Mouse (Mus musculus): Measurements from ENCODE around the gene Olfr325.
"Not testable (repeated sequence)": the region's sequence is repeated elsewhere in the genome, so short reads cannot be mapped to it uniquely, and the experiment has no call there.

The Olfr325 gene

DNA sequence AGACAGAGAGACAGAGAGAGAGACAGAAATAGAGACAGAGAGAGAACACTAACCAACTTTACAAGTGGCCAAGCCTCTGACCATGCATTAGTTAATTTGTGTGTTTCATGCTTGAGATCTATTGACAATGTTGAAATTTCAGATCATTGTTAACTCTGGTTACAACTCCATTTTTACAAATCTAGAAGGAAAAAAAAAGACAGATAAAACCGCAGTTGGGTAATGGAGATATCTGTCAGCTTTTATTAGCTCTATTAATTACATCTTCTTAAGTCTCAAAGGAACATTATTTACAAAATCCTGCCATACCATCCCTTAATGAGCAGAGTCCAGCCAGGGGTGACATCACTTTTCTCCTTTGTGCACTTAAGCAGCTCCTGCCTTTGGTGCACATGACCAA is at the start of gene Olfr325:
Gene Olfr325, plus strand, starts transcription at position 301 of the 400 bp plus-strand sequence.
- no peak for DNase-seq

DNA sequence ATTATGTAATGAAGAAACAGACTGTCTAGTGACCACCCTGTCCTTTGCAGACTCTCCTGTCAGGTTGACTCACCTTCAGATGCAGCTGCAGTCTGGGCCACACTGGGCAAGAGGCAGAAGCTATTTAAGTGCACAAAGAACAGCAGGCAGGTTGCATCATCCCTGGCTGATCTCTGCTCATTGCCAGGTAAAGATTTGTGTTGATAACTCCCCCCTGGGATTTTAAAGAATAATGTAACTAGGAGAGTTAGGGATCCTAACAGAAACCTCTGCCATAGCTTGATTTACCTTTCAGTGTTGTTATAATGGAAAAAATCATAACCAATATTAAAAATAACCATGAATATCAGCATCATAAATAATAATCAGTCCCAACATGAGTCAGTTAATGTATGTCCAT is 42.8 kb upstream of the Olfr325 start, which contains the start of gene Olfr330:
Gene Olfr330, minus strand, starts transcription at position 101 of the 400 bp plus-strand sequence.
- DNase-seq, result not testable (repeated sequence)

DNA sequence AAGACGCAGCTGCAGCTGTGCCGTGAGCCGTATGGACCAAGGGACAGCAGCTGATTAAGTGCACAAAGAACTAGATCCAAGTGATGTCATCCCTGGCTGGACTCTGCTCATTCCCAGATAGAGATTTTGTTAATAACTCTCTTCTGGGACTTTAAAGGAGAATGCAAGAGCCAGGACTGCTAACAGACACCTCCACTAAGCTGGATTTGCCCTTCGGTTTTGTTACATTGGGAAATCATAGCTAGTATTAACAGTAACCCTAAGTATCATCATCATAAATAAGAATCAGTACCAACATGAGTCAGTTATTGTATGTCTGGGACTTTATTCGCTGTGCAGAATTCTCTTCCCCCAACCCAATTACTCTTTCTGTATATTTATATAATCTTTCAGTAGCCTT is 31.2 kb upstream of the Olfr325 start, which contains the start of gene Olfr329-ps:
Gene Olfr329-ps, minus strand, starts transcription at position 101 of the 400 bp plus-strand sequence.
- DNase-seq, result no peak

DNA sequence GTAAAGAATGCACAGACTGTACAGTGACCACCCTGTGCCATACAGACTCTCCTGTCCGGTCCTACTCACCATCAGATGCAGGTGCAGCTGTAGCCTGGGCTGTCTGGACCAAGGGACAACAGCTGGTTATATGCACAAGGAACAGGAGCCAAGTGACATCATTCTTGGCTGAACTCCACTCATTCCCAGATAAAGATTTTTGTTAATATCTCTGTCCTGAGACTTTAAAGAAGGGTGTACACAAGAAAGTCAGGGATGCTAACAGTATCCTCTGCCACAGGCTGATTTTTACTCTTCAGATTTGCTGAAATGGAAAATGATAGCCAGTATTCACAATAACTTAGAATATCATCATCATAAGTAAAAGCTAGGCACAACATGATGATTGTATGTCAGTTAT is 22.0 kb upstream of the Olfr325 start, which contains the start of gene Olfr328:
Gene Olfr328, minus strand, starts transcription at position 101 of the 400 bp plus-strand sequence.
- DNase-seq, result no peak

DNA sequence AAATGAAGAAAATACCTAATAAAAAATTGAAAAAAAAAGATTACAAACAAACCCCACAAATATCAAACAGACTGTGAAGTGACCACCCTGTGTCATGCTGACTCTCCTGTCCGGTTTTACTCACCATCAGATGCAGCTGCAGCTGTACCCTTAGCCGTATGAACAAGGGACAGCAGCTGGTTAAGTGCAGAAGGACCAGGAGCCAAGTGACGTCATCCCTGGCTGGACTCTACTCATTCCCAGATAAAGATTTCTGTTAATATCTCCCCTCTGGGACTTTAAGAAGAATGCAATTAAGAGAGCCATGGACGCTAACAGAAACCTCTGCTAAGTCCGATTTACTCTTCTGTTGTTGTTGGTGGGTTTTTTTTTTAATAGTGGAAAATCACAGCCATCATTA is 7.1 kb upstream of the Olfr325 start, which contains the start of gene Olfr224:
Gene Olfr224, minus strand, starts transcription at position 149 of the 400 bp plus-strand sequence.
- DNase-seq, result no peak

DNA sequence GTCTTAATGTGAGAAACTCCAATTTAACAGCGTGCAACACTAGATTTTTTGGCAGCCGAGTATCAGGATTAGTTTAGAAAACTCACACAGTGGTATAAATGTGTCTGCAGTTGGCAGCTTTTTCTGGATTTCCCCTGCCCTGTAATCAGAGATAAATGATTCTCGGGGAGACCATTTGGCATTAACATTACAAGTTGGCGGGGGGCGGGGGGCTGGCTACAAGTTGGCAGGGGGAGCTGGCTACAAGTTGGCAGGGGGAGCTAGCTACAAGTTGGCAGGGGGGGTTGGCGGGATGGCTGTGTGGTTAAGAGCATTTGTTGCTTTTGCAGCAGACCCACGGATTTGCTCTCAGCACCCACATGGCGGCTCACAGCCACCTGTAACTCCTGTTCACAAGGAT is 1.1 kb downstream of the Olfr325 start:
- no peak for DNase-seq

DNA sequence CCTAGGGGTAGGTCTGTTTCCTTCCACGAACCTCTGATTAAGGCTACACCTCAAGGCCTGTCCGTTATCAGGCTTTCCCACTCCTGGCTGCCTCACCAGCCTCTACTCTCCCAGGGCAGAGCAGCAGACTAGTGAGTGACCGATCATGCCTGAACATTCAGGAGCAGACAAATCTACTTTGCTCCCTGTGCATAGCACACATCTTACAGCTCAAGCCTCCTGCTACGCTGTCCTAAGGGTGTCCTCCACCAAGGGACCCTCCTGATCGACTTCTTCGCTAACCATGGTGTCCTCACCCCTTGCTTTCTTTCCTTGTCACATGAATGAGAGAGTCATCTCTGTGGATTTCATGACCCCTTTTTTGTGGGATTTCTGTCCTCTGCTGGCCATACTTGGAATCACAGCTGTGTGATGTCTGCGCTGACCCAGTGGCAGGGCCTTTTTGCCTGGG is 10.4 kb downstream of the Olfr325 start:
- peak; percentile 23 to 41 for DNase-seq

DNA sequence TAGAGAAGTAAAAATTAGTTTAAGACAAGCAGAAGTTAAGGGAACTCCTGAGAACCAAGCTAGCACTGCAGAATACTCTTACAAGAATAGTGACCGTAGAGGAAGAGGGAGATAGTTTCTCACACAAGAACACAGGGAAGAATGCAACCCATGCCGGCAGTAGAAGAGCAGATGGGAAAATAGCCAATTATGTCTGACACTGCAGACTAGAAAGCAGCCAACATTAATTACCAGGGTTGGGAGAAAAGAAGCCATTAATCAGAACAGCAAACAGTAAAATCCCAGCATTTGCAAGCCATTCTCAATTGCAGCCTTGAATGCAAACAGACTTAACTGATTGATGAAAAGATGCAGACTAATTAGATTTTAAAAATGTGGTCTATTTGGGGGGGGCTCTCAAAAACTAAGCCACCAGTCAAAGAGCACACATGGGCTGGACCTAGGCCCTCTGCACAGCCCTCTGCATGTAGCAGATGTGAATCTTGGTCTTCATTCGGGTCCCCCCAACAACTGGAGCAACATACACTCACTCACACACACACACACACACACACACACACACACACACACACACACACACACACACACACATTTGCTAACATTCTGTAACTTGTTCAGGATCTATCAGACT is 11.2 kb downstream of the Olfr325 start:
- DNase-seq, result no peak

DNA sequence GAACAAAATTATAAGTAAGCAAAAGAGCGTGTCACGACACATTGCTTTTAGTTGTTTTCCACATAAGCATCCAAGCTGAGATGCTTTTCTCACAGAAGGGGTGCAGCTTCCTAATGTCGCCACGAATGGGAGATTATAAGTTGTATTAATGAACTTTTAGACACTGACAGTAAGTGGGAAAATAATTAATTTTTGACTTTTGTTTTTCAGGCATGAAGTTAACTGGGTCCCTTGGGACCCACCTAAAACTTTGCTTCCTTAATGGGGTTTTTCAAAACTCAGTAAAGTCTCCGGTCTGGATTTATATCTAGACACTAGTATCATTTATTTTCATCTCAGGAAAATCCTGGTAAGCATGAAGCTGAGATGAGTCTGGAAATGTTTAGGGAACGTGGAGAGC is 17.3 kb downstream of the Olfr325 start, which contains the start of gene Olfr324:
Gene Olfr324, plus strand, starts transcription at position 301 of the 400 bp plus-strand sequence.
- DNase-seq, result no peak

DNA sequence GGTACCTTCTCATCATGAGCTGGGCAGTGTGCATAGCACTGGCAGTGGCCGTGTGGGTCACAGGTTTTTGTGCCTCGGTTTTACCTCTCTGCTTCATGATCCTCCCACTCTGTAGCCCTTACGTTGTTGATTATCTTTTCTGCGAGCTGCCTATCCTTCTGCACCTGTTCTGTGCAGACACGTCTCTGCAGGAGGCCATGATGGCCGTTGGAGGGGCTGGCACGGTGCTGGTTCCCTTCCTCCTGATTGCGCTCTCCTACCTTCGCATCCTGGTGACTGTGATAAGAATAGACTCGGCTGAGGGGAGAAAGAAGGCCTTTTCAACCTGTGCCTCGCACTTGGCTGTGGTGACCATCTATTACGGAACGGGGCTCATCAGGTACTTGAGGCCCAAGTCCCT is 20.3 kb downstream of the Olfr325 start:
- no peak for DNase-seq

DNA sequence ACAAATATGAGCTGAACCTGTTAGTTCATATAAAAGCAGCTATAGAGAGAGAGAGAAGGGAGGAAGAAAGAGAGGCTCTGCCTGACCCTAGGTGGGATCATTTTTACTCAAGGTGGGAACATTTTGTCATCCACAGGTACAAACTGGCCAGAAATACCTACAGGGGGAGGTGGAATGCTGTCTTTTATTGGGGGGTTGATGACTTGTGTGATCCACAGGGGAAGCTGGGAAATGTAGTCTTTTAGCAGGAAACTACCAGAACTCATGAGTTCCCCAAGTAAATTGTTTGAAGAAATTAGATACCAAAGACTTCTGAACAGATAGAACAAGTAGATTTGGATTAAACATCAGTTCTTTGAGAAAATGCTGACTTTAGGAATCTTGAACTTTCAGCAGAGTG is 24.5 kb downstream of the Olfr325 start:
- no peak for DNase-seq

DNA sequence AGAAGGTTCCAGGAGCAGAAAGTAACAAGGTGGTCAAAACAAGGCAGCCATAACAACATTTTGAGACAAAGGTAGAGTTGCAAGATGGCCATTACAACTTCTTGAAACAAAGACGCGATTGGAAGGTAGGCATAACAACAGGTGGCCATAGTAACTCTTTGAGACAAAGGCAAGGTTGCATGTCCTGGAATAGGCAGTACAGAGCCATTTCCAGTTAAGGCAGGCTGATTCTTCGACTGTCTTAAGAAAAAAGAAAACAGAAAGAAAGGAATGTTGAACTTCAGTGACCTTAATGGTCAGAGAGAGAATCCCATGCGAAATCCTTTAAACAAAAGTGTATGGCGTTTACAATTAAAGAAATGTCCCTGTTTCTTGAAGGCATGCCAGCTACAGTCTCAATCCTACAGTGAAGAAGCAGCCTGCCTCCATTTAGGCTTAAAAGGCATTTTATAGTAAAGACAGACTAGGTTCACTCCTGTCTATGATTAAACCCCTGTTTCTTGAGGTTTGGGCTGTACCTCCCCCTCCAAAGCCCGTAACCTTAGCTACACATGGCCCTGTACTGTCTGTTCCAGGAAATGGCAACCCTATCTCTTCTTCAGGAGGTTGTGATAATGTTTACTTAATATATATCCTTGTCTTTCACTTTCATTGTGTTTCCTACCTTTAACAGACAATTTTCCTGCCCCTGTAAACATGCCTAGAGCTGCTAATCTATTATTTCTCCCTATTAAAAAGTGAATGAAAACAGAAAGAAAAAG is 25.4 kb downstream of the Olfr325 start:
- no peak for DNase-seq

DNA sequence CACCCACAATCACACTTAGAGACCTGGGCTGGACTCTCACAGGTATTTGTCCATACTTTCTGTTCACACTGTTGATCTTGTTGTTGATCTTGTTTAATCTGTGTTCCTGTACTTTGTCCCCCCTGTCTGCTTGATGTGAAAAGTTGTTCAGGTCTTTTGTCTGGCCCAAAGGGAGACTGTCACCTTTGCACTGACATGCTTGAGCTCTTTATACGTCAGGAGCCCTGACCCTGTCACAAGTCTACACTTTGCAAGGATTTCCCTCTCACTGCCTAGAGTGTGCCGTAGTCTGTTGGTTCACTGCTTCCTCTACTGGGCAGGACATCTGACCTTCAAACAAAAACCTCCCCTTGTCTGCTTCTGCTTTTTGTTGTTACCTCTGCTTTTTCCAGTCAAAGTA is 27.2 kb downstream of the Olfr325 start:
- DNase-seq, result no peak

DNA sequence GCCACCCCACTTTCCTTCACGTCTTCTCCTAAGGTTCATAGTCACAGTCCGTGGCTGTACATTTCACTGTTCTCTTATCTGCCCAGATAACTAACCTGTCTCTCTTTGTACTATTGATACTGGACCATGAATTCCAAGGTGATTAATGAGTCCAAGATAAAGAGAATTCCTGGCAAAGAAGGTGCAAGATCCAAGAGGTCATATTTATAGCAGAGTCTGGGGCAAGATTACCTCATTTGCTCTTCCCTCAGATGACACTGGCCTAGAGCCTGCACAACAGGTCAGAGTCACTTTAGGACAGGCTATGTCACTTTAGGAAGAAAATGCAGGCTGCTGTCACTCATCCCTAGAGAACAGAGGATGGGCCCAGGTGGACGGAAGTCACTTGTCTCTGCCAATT is 27.7 kb downstream of the Olfr325 start:
- DNase-seq, result no peak

DNA sequence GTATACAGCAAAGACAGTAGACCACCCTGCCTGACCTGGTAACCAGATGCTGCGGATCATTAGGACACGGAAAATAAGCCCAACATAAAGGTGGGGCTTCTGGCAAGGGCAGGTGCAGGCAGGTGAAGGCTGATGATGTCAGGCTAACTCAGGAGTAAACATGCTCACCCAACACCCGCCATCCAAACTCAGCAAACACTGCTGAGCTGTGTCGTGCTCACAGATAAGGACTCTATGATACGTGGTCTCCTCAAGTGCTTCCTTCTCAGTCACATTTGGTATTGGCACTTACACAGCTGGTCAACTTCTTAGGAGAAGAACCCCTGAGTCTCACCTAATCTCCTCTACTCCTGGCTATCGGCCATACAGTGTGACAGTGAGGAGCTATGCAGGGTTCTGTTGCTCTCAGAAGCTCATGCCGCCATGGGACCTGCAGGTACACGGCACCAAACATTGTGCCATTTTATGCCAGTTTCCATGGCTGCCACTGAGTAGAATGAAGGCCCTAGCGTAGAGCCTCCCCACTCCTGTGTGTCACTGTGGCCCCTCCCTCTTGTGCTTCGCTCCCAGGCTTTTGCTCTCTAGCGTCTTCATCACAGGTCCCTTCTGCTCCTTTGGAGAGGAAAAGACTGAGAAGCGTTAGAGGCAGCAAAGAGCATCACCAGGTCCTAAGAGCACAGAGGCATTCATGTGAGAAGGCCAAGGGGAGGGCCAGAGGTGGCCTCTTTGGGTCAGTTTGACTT is 28.8 kb downstream of the Olfr325 start:
- DNase-seq, result no peak

DNA sequence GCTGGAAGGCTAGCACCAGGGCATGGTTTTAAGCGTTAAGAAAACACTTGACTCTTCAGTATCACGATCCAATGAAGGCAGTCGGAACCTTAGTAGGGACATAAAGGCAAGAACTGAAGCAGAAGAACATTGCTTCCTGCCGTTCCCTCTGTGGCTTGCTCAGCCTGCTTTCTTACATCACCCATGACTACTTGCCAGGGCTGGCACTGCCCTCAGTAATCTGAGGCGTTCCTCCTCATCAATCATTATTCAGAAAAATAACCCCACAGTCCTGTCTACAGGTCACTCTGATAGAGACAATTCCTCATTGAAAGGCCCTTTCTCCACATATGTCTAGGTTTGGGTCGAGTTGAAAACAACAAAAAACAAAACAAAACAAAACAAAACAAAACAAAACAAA is 29.5 kb downstream of the Olfr325 start:
- DNase-seq, result no peak

DNA sequence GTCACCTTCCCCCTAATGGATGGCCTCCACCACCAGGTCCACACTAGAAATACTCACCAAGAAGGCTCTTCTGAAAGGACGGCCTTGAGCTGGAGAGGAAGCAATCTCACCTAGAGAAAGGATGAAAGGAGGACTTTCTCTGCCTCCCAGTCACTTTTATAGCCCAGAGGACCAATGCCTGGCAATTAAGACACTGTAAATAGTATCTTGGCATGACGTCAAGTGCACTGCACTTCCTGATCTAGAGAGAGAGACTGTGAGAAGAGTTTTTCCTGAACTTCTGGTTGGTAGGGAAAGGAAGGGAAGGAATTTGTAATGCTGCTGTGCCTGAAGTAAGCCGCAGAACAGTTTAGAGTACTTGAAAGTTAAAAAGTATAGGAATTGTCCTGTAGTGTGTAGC is 35.8 kb downstream of the Olfr325 start:
- DNase-seq, result no peak

DNA sequence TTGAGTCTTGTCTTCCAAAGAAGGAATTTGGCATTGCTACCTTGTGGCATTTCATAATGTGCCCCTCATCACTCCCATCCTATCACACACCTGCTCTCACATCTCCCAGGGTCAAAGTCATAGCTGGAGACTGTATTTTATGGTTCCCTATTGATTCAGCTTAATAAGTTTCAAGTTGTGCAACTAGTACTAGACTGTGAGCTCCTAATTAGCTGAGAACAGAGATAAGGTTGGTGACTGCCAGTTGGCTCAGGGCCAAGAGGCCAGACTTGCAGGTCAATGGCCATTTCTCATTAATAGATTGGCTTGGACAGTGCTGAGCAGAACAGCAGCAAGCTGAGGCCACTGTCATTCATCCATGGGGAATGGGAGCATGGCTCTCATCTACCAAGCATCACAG is 37.0 kb downstream of the Olfr325 start:
- no peak for DNase-seq

DNA sequence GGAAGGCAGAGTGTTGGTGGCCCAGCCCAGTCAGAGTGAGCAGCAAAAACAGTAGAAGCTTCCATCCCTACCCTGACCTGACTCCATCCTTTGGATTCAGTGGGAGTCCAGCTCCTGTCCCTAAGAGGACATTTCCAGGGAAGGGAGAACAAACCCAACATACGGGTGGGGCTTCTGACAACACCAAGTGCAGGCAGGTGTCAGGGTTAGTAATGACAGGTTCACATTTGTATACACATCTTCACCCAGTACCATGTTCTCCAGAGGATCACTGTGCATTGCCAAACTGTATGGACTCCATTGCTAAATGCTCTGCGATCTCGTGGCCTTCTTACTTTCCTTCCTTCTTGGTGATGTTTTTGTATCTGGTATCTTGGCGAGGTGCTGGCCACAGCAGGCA is 38.4 kb downstream of the Olfr325 start, which contains the start of gene 2210407C18Rik:
Gene 2210407C18Rik, minus strand, starts transcription at position 101 of the 400 bp plus-strand sequence.
- DNase-seq, result no peak

DNA sequence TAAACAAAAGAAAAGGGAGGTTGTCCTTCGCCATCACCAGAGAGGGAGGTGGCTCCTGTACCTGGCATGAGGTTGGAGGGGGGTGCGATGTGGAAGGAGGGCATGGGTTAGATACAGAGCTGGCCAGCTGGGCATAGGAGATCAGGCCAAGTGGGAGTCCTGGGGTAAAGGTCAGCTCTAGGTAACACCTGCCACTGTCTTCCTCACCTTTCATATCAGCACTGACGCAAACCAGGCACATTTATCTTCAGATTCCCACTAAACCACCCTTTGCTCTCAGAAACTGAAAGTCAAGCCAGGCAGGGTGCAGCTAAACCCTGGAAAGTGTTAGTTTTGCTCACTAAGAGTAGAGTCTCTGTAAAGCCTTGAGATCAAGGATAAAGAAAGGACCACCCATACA is 40.8 kb downstream of the Olfr325 start:
- DNase-seq, result no peak

DNA sequence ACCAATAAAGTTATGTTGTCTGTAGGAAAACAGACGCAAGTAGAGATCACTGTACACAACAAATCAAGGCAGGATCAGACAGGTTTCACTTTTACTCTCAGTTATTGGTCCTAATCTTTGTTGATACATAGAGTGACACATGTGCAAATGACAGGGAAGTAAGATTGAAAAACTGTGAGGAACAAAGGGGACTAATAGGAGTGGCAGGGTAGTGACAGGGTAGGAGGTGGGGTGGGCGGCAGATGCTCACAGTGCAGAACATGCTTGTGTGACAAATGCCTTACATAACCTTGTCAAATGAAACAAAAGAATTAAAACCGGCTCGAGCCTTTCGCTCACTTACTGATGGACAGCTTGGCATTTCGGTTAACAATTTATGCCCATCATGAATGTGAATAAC is 41.3 kb downstream of the Olfr325 start:
- no peak for DNase-seq

DNA sequence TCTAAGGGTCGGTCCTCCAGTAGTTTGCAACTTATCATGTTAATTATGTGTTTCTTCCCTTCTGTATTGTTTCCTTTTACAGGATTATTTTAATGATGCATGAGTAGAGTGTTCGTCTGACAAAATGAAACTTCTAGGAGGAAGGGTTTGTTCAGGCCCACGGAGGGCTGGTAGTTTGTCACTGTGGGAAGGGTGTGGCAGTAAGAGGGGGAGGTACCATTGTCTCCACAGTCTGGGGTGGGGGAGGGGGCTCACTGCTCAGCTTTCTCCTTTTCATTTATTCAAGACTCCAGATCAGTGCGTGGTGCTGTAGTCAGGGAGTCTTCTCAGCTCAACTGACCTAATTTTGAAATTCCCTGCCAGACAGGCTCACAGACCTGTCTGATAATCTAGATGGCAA is 48.6 kb downstream of the Olfr325 start:
- no peak for DNase-seq

DNA sequence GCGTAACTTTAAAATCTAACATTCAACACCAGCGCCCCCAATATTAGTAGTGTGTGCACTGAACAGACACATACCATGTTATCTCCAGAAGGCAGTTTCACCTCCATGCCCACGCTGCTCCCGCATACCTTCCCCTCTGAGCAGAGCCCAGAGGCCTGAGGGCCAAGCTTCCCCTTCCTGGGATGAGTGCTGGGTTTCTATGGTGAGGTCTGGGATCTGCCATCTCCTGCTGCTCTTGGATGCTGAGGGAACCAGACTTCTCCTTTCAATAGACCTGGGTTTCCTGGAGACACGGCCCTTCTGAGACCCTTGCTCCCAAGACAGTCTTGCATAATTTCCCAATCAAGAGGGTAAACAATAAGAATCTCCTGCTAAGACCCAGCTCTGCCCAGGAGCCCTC is 52.9 kb downstream of the Olfr325 start, which contains the start of gene Olfr323:
Gene Olfr323, minus strand, starts transcription at position 101 of the 400 bp plus-strand sequence.
- DNase-seq, result no peak
